Mouse (Mus musculus) lung, postnatal 10 days (tissue): ENCODE data around the gene Gm49352.
"Not testable (repeated sequence)": the region's sequence is repeated elsewhere in the genome, so short reads cannot be mapped to it uniquely, and the experiment has no call there.

Source experiments
- DNase-seq: peaks from one replicate; pipeline ENCODE4 v3.0.0; 2021

The Gm49352 gene

GRCm38 (mm10) chr13:61568074-61568473 is at the start of gene Gm49352:
Gene Gm49352 (minus strand): TSS chr13:61568174.
- not testable (repeated sequence) for DNase-seq

DNA sequence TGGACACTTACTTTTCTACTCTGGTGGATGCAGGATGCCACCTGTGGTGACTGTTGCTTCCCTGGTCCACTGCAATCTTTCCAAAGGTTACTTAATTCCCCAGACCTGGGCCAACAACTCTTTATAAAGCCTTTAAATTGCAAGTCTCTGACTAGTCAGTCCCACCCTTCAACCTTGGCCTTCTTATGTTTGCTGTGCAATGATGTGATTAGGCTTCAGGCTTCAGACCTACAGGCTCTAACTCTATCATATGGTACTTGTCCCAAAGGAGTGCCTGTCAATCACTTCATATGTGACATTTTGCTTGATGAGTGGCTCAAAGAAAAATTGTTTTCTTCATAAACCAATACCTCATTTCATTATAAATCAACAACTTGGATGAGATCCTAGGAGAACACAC is 2.1 kb upstream of the Gm49352 start, which contains the start of gene Cts3:
Cts3 (minus strand) TSS at position 101 of the 400 bp plus-strand sequence.
- no peak for DNase-seq

DNA sequence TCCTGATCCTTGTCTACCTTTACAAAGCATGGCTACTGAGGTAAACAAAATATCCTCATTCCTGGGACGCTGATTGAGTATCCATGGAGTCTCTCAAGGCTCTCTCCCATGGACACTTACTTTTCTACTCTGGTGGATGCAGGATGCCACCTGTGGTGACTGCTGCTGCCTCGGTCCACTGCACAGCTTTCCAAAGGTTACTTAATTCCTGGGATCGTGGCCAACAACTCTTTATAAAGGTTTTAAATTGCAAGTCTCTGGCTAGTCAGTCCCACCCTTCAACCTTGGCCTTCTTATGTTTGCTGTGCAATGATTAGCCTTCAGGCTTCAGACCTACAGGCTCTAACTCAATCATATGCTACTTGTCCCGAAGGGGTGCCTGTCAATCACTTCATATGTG is 26.3 kb downstream of the Gm49352 start, which contains the start of gene Ctsm:
Ctsm (minus strand) TSS at position 209 of the 400 bp plus-strand sequence.
- DNase-seq: no peak
